Mouse (Mus musculus) NIH3T3 (cell line): ENCODE results near the gene Ssxb9.
"Not testable (repeated sequence)": the region's sequence is repeated elsewhere in the genome, so short reads cannot be mapped to it uniquely, and the experiment has no call there.

Source experiments
- DNase-seq: peaks from one replicate; pipeline ENCODE4 v3.0.0-alpha.2; 2012; ENCODE audit warnings: low read depth

Gene Ssxb9

GRCm38 (mm10) chrX:8366678-8367077, at the start of gene Ssxb9:
Gene Ssxb9 (plus strand): TSS chrX:8366978.
- DNase-seq, result not testable (repeated sequence)

DNA sequence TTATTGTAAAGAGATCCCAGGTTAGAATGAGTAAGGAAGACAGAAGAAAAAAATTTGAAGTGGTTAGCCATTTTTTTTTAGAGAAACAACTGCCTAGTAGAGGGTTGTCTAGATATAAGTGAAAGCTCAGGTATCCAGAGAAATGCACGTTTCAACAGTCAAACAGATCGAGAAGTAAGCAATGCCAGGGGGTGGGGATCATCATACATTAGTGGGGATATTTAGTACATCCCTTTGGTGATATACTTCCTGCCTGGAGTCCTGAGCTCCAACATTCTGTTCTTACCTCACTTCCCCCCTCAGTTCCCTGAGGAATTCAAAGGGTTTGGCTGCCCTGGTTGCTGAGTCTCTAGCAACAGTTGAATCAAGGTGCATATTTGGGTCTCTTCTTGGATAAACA, 39.7 kb upstream of the Ssxb9 start, which contains the start of gene Ssxb10:
Gene Ssxb10 (plus strand): TSS at position 301 of the 400 bp plus-strand sequence.
- DNase-seq, result no peak

DNA sequence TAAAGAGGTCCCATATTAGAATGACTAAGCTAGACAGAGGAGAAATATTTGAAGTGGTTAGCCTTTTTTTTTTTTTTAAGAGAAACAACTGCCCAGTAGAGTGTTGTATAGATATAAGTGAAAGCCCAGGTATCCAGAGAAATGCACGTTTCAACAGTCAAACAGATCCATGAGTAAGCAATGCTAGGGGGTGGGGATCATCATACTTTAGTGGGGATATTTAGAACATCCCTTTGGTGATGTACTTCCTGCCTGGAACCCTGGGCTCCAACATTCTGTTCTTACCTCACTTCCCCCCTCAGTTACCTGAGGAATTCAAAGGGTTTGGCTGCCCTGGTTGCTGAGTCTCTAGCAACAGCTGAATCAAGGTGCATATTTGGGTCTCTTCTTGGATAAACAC, 46.2 kb downstream of the Ssxb9 start, which contains the start of gene Ssxb1:
Gene Ssxb1 (plus strand): TSS at position 301 of the 400 bp plus-strand sequence.
- DNase-seq, result not testable (repeated sequence)
